Mouse (Mus musculus) 3T3-L1 (cell line): Measurements from ENCODE around the gene Unc13b.
"Not testable (repeated sequence)": the region's sequence is repeated elsewhere in the genome, so short reads cannot be mapped to it uniquely, and the experiment has no call there.

ENCODE experiments used
- DNase-seq: peaks from one replicate; pipeline ENCODE4 v3.0.0-alpha.2; 2015; ENCODE audit warnings: low read depth, low spot score

Unc13b gene

GRCm38 (mm10) chr4:43089950-43090349 is 31.2 kb downstream of the Unc13b start:
- no peak for DNase-seq

- peak; percentile 67 for DNase-seq
Observed at GRCm38 (mm10) chr4:43091183-43091582, 32.4 kb downstream of the Unc13b start.

- no peak for DNase-seq
Observed at GRCm38 (mm10) chr4:43113491-43113890, 54.7 kb downstream of the Unc13b start.

GRCm38 (mm10) chr4:43114512-43114911 is 55.8 kb downstream of the Unc13b start:
- DNase-seq, result no peak

GRCm38 (mm10) chr4:43114946-43115345 is 56.2 kb downstream of the Unc13b start:
- DNase-seq, result peak; percentile 79

- DNase-seq, result no peak
Observed at GRCm38 (mm10) chr4:43116249-43116648, 57.5 kb downstream of the Unc13b start.

- DNase-seq, result no peak
Observed at GRCm38 (mm10) chr4:43129750-43130149, 71.0 kb downstream of the Unc13b start.

- no peak for DNase-seq
Observed at GRCm38 (mm10) chr4:43142610-43143009, 83.9 kb downstream of the Unc13b start.

GRCm38 (mm10) chr4:43152413-43152812 is 93.7 kb downstream of the Unc13b start:
- not testable (repeated sequence) for DNase-seq

GRCm38 (mm10) chr4:43160045-43160444 is 101.3 kb downstream of the Unc13b start:
- no peak for DNase-seq

- DNase-seq, result no peak
Observed at GRCm38 (mm10) chr4:43161124-43161657, 102.4 kb downstream of the Unc13b start.

GRCm38 (mm10) chr4:43163205-43163604 is 104.5 kb downstream of the Unc13b start:
- no peak for DNase-seq

- DNase-seq, result no peak
Observed at GRCm38 (mm10) chr4:43165403-43166005, 106.8 kb downstream of the Unc13b start.

GRCm38 (mm10) chr4:43170028-43170427 is 111.3 kb downstream of the Unc13b start:
- DNase-seq, result no peak

- no peak for DNase-seq
Observed at GRCm38 (mm10) chr4:43177126-43177525, 118.4 kb downstream of the Unc13b start.

- DNase-seq, result no peak
Observed at GRCm38 (mm10) chr4:43182474-43183168, 123.9 kb downstream of the Unc13b start.

- DNase-seq, result peak; percentile 17
Observed at GRCm38 (mm10) chr4:43187439-43187838, 128.7 kb downstream of the Unc13b start.

- no peak for DNase-seq
Observed at GRCm38 (mm10) chr4:43189381-43189780, 130.6 kb downstream of the Unc13b start.

GRCm38 (mm10) chr4:43204946-43205345 is 146.2 kb downstream of the Unc13b start:
- DNase-seq, result no peak

GRCm38 (mm10) chr4:43205571-43205970 is 146.8 kb downstream of the Unc13b start:
- DNase-seq, result no peak

GRCm38 (mm10) chr4:43206989-43207388 is 148.2 kb downstream of the Unc13b start:
- DNase-seq, result no peak

GRCm38 (mm10) chr4:43209081-43209579 is 150.4 kb downstream of the Unc13b start:
- peak; percentile 60 for DNase-seq

GRCm38 (mm10) chr4:43209673-43210072 is 150.9 kb downstream of the Unc13b start:
- peak; percentile 15 for DNase-seq
